Mouse (Mus musculus) testis, adult 2 months (tissue): ENCODE measurements around the gene Il3.

Experiments used
- CTCF ChIP-seq: fragments of 200-500 bp; IDR thresholded peaks from 2 replicates; pipeline ENCODE4 v1.5.1; 2012; ENCODE audit warnings: low read depth, mild to moderate bottlenecking, inconsistent platforms, low read length, moderate library complexity; ENCODE audit not compliant: control insufficient read depth, insufficient read depth, insufficient replicate concordance
- POLR2A ChIP-seq: fragments of 200-500 bp; IDR thresholded peaks from 2 replicates; pipeline ENCODE4 v1.6.1; 2012; ENCODE audit warnings: low read depth, mild to moderate bottlenecking, inconsistent platforms, low read length, moderate library complexity; ENCODE audit not compliant: control insufficient read depth

GRCm38 (mm10) chr11:54302606-54303005 lies 35.5 kb upstream of the Il3 start:
- TF ChIP-seq POLR2A: no peak
- no peak for TF ChIP-seq CTCF
